Mouse (Mus musculus) thymus, postnatal 36 days (tissue): ENCODE measurements around the gene Ykt6.

Source experiments
- DNase-seq, 2 experiments: peaks; one replicate each; pipeline ENCODE4 v3.0.0; 2022; ENCODE audit warnings: mixed read lengths in 2 of 2

Gene Ykt6

DNA sequence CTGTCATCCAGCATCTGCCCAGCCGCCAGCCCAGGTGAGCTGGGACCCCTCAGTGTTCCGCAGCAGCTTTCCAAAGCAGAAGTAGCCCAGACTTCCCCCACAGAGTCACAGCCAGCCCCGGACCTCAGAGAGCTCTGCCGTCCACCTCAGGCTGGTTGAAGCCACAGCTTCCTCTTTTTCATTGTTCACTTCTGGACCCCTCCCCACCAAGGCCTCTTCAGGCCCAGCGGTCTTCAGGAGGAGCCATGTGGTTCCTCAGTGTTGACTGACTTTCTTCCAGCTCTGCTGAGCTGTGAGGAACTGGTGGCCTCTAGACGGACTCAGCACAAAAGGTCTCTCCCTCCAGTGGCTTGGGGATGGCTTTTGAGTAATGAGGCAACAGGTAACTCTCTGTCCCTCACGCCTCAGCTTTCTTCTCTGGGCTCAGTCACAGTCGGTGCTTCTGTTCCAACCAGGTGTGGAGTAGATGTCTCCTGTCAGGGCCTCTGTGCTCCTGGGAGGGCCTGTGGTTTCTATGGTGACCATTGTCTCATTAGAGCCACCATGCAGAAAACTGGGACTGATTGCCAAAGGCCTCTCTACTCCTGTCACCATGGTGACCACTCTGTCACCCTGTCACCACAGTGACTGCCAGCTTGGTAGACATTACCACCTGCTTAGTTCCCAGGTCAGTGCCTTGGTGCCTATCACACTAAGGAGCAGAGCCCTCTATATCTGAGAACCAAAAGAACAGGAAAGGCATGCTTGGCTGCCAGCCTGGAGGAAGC is 5.7 kb upstream of the Ykt6 start, which contains the start of gene Gck:
Gene Gck, minus strand, starts transcription at position 496 of the 767 bp plus-strand sequence.
- DNase-seq = no peak

DNA sequence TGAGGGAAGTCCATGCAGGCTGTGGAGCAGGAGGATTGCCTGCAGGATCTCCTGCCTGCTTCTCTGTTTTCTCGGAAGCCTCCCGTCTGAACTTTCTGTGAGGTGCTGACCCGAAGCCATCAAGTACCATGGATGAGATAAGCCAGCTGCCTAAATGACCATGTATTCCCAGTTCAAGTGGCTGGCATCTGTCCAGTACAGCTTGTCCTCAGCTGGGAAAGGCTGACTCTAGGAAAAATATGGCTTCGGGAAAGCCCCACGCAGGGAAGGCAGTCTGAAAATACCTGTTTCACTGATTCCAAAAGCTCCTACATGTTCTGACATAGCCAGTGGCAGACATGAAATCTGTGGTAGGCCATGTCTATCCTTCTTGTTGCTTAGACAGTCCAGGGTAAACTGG is 3.0 kb upstream of the Ykt6 start:
- no peak for DNase-seq

GRCm38 (mm10) chr11:5953130-5953765 is 2.2 kb upstream of the Ykt6 start:
- no peak for DNase-seq

DNA sequence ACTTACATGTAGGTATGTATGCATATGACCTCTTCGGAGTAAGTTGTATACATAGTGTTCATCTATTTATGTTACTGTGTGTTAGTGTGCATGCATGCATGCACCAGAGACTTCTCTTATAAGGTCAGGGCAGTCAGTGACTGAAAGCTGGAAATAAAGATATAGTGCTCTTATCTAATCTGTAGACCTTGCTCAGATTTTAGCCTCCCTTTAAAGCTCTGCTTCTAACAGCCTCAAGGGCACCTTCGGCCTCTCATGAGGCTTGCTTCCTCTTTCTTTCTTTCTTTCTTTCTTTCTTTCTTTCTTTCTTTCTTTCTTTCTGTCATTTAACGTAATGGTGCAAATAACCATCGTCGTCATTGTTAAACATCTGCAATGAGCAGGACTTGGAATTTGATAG is 1.1 kb upstream of the Ykt6 start:
- DNase-seq = no peak

DNA sequence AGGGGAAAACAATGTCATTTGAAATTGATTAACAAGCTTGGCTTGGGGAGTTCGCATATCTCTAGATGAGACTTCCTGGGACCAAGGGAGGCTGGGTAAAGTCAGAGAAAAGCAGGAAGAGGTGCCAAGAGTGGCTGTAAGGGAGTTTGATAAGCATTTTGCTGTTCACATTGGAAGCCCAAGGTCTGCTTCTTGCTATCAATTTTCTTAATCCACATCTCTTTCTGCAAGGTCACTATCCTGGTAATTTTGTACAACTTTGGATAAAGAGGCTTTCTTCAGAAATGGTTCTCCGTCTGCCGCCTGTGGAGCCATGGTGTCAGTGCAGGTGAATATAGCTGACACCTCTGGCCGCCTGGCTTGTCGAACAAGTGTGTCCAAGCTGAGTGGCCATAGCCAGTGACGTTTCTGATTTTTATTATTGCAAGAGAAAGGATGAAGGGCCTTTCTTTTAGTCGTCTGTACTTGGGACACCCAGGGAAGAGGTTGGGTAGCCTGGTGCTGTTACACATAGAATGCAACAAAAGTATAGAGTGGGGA is 458 bp upstream of the Ykt6 start:
- no peak for DNase-seq

GRCm38 (mm10) chr11:5960051-5960450 is 4.6 kb downstream of the Ykt6 start:
- DNase-seq = no peak

DNA sequence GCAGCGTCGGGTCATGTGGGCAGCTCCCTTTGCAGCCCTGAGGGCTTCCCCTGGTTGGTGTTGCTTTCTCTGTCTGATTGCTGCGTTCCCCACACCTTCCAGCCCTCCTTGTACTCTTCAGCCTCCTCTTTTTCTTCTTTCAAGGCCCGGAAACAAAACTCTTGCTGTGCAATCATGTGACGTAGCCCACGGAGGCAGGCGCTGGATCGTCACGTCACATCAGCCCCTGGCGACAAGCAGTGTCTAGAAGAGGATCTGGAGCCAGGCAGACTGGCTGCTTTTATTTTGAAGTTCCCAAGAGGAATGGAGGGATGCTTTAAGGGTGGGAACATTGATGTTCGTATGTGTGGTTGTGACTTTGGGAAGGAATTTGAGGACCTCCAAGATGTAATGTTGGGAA is 10.4 kb downstream of the Ykt6 start:
- no peak for DNase-seq

DNA sequence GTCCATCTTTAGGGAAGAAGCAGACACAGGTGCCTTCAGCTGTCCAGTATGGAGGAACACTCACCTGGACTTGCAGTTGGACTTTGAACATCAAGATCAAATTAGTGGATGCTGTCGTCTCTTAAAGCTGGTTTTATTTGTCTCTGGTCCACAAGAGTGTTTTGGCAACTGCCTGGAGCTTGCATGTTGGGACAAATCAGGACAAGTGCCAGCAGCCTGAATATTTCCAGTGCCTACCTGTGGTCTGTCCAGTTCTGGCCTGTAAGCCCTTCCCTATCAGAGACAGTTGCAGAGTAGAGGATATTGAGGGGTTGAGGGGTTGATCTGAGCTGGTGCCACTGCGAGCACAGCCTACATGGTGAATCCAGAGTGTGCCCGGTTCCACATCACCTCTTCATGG is 11.3 kb downstream of the Ykt6 start:
- DNase-seq = no peak

GRCm38 (mm10) chr11:5968223-5968622 is 12.7 kb downstream of the Ykt6 start:
- no peak for DNase-seq

DNA sequence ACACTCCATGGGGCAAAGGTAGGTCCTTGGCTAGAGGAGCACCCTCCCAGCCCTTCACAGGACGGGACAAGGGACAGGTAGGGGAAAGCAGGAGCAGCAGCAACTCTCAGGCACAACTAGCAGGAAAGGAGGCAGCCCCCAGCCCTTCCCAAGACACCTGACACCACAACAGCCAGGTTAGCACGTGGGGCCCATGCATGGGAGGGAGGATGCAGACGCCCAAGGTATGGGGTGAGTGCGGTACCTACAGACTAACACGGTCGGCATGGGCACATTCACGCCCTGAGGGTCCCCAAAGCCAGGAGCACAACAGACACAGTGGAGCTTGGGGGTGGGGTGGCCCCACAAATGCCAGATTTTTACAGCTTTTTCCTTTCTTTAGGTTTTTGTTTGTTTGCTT is 15.7 kb downstream of the Ykt6 start:
- no peak for DNase-seq

GRCm38 (mm10) chr11:5973151-5973550 is 17.7 kb downstream of the Ykt6 start:
- DNase-seq = no peak

GRCm38 (mm10) chr11:5974053-5974452 is 18.6 kb downstream of the Ykt6 start:
- DNase-seq = no peak

DNA sequence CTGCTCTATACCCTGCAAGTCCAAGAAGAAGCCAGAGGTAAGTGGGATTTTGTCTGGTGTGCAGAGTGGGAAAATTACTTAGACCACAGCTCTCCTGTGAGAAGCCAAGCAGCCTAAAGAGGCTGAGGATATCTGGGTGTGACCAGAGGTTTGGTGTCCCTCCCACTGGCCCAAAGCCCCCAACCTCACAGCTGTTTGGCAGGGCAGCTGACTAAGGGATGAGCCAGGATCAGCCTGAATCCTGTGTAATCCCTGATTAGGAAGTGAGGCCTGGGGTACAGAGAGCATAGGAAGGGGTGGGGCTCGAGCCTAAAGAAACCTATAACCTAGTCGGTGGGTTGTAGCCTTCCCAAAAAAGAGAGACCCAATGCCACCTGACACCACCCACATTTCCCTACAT is 19.6 kb downstream of the Ykt6 start:
- DNase-seq = no peak

GRCm38 (mm10) chr11:5976106-5976505 is 20.6 kb downstream of the Ykt6 start:
- DNase-seq = no peak

- DNase-seq = no peak
These were observed 23.6 kb downstream of the Ykt6 start for GRCm38 (mm10) chr11:5979088-5979487.

DNA sequence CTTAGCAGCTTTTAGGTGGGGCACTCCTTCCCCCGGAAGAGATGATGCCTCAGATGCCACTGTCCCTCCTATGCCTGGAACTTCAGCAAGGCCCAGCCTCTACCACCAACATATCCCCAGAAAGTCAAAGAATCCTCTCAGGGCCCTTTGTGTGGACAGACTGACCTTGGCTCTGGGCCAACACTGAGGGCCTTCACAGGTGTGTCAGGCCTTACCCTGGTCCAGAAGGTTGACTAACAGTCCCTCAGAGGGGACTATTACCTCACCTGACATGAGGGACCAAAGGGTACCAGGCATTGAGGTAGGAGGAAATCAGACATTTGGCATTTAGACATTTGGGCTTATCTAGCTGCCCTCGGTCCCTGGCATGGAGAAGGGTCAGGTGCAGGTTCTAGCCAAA is 24.6 kb downstream of the Ykt6 start:
- DNase-seq = no peak

GRCm38 (mm10) chr11:5980561-5980960 is 25.1 kb downstream of the Ykt6 start:
- DNase-seq = no peak

DNA sequence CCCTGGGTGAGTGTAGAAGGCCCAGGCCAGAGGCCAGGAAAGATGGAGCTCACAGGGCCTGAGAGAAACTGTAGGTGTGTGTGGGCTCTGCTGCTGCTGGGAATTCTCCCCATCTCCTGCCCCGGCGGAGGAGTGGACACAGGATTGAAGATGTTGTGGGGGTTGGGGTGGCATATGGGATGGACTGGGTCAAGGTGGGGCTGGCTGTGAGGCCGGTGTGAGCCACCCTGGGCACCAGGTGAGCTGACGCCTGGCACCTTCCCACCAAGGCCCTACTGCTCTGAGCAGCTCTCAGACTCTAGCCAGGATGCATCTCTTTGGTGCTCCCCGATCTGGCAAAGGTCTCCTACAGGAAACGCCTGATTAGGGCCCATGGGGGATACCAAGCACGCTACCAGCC is 25.8 kb downstream of the Ykt6 start:
- no peak for DNase-seq

GRCm38 (mm10) chr11:5983629-5984028 is 28.1 kb downstream of the Ykt6 start:
- DNase-seq = no peak

GRCm38 (mm10) chr11:5988126-5988525 is 32.6 kb downstream of the Ykt6 start:
- DNase-seq = no peak

DNA sequence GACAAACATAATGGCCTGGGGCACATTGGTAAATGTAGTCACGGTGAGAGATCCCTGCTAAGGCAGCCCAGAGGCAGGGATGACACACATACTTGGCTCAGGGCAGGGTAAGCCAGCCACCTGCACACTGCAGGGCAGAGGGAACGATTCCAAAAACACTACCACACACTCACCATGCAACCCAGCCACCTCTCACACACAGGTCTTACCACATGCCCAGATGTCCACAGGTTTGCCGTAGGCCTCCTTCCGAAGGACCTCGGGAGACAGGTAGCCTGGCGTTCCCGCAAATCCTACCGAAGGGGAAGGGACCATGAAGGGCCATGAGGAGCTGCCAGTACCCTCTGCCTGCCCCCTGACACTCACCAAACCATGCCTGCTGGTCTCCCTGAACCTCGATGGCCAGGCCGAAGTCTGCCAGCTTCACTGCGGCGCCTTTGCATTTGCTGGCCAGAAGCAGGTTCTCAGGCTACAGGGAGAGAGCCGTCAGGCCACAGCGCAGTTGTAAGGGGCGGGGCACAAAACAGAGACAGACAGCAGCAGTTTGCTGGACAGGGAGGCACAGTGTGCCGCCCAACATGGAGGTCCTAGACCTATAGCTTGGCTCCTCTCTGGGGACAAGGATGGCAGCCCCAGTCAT is 34.6 kb downstream of the Ykt6 start:
- no peak for DNase-seq

DNA sequence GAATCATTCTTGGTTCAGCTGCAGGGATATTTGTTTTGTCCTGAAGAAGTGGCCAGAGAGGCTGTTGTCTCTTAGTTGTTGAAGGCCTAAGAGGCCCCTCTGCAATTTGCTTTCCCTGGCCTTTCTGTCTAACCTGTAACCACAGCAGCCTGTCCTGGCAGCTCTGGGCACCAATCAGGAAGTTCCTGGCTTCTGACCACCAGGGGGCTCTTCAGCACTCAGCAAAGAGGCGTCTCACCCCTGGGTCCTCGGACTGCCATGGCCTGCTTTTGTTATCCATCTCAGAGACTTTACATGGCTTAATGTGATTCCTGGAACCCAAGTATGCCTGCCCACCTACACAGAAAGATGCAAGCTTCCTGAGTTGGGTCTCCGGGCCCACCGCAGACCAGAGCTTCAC is 35.4 kb downstream of the Ykt6 start:
- peak; percentile 56 to 60 for DNase-seq

DNA sequence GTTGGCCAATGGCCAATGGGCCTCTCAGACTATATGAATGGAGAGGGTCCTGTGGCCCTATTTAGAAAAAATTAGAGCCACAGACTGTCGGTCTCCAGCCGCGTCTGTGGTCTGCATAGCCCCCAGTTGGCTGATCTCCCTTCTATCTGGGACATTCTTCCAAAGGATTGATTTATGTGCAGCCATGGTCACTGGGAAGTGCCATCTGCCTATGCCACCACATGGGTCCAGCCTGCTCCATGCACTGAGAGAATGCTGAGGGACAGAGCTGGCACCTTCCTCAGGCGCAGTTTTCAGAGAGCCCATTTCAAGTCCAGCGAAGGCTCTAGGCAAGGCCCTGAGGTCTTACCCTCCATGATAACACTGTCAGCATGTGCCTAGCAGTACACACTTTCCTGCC is 38.7 kb downstream of the Ykt6 start:
- no peak for DNase-seq

GRCm38 (mm10) chr11:5994880-5995279 is 39.4 kb downstream of the Ykt6 start:
- no peak for DNase-seq
